Mouse (Mus musculus): ENCODE data around the gene Ssc5d.

DNA sequence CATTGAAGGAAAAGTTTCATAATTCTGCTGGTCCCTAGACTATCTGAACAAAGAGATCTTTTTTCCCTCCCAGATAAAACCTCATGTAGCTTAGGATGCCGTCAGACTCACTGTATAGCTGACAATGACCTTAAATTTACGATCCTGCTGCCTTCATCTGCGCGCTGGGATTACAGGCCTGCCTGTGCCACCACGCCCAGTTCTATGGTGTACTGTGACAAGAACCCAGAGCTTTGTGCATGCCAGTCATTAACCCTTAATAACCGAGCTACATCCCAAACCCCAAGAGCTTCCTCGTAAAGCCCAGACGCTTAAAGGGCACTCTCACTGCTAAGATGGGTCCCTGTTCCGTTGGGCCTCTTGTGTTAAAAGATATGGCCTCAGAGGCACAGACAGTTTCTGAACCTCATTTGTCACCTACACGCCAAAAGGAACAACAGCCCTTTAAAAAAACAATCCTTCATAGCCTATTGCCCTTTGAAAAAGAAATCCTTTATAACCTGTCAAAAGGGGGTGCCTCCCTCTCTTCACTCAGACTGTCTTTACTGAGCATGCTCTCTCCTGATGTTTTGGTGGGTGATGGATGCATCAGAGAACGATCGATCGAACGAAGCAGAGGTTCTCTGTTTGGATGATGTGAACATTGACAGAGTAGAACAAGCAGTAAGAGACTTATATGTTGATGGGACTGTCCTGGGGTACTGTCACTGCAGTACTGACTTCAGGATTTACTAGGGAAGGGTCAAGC is 9.7 kb upstream of the Ssc5d start:
- TF ChIP-seq EP300 (IDR thresholded peaks at IDR 0.05; ENCODE audit: insufficient read depth, low read depth, low read length) (no peak), CTCF (IDR thresholded peaks at IDR 0.05) (no peak)

All from heart, adult 2 months (tissue).